15 mouse cellular contexts compared by ENCODE assay signal in genomic region chr4:10727894-10728293, GRCm38 (mm10).
DNase-seq lines count a peak whose midpoint lies in the region; ATAC-seq and TF ChIP-seq lines count a peak whose summit lies in the region.
"Had no signal": no experiment of that assay in that cellular context is flagged by ENCODE, and none has a peak within 500 bp of the region (broad histone marks: within the 10 kb centered on the region; RNA-seq: fewer than 3 reads in every experiment).

No protein-coding gene starts in this region.

- H3K4me1 ChIP-seq in forebrain, postnatal 0 days (ENCODE audit: insufficient read depth): no peaks in the 10 kb centered on the region
- H3K4me1 ChIP-seq in forebrain, embryonic 15.5 days: no peaks in the 10 kb centered on the region
- no peaks in the 10 kb centered on the region for H3K4me1 ChIP-seq in hindbrain, embryonic 16.5 days (ENCODE audit: control insufficient read depth, insufficient read depth, low read depth, low read length)
- H3K4me1 ChIP-seq in hindbrain, embryonic 13.5 days (replicated peaks): no peaks in the 10 kb centered on the region
- H3K4me1 ChIP-seq: embryonic facial prominence, embryonic 13.5 days; liver, embryonic 12.5 days; midbrain, embryonic 13.5 days had no signal

- no peaks in the 10 kb centered on the region for H3K27me3 ChIP-seq in forebrain, postnatal 0 days (ENCODE audit: insufficient read depth, low read length)
- H3K27me3 ChIP-seq in forebrain, embryonic 15.5 days: no peaks in the 10 kb centered on the region
- no peaks in the 10 kb centered on the region for H3K27me3 ChIP-seq in hindbrain, embryonic 16.5 days (replicated peaks; ENCODE audit: control insufficient read depth, insufficient read depth, low read length)
- no peaks in the 10 kb centered on the region for H3K27me3 ChIP-seq in hindbrain, embryonic 13.5 days
- H3K27me3 ChIP-seq: embryonic facial prominence, embryonic 13.5 days; liver, embryonic 12.5 days; midbrain, embryonic 13.5 days had no signal

- no peak overlapping the region for H3K27ac ChIP-seq in forebrain, postnatal 0 days (ENCODE audit: low read depth, low read length)
- H3K27ac ChIP-seq in forebrain, embryonic 15.5 days (replicated peaks): no peak overlapping the region
- no peak overlapping the region for H3K27ac ChIP-seq in hindbrain, embryonic 16.5 days (ENCODE audit: low read depth, low read length)
- no peak overlapping the region for H3K27ac ChIP-seq in hindbrain, embryonic 13.5 days
- H3K27ac ChIP-seq: embryonic facial prominence, embryonic 13.5 days; left cerebral cortex, adult 2 months; liver, embryonic 12.5 days; midbrain, embryonic 13.5 days had no signal

- H3K4me2 ChIP-seq in forebrain, postnatal 0 days (ENCODE audit: low read depth): no peak overlapping the region
- no peak overlapping the region for H3K4me2 ChIP-seq in forebrain, embryonic 15.5 days (replicated peaks)
- no peak overlapping the region for H3K4me2 ChIP-seq in hindbrain, embryonic 16.5 days (ENCODE audit: low read length)
- no peak overlapping the region for H3K4me2 ChIP-seq in hindbrain, embryonic 13.5 days
- H3K4me2 ChIP-seq: embryonic facial prominence, embryonic 13.5 days; liver, embryonic 12.5 days; midbrain, embryonic 13.5 days had no signal

- H3K9ac ChIP-seq in forebrain, postnatal 0 days: no peak overlapping the region
- no peak overlapping the region for H3K9ac ChIP-seq in forebrain, embryonic 15.5 days (replicated peaks)
- no peak overlapping the region for H3K9ac ChIP-seq in hindbrain, embryonic 16.5 days (ENCODE audit: low read depth, low read length)
- no peak overlapping the region for H3K9ac ChIP-seq in hindbrain, embryonic 13.5 days
- H3K9ac ChIP-seq: embryonic facial prominence, embryonic 13.5 days; liver, embryonic 12.5 days; midbrain, embryonic 13.5 days had no signal

- no peak for TF ChIP-seq CTCF in forebrain, postnatal 0 days (IDR thresholded peaks at IDR 0.05; ENCODE audit: low read depth)

- no peak overlapping the region for H3K4me3 ChIP-seq in forebrain, postnatal 0 days (ENCODE audit: low read depth, low read length)
- no peak overlapping the region for H3K4me3 ChIP-seq in forebrain, embryonic 15.5 days
- H3K4me3 ChIP-seq in hindbrain, embryonic 16.5 days (ENCODE audit: low read length): no peak overlapping the region
- no peak overlapping the region for H3K4me3 ChIP-seq in hindbrain, embryonic 13.5 days
- H3K4me3 ChIP-seq: embryonic facial prominence, embryonic 13.5 days; left cerebral cortex, adult 2 months; liver, embryonic 12.5 days; midbrain, embryonic 13.5 days had no signal

- no peaks in the 10 kb centered on the region for H3K36me3 ChIP-seq in forebrain, postnatal 0 days (ENCODE audit: insufficient read depth)
- no peaks in the 10 kb centered on the region for H3K36me3 ChIP-seq in forebrain, embryonic 15.5 days
- H3K36me3 ChIP-seq in hindbrain, embryonic 16.5 days (ENCODE audit: control insufficient read depth, insufficient read depth, low read length): no peaks in the 10 kb centered on the region
- no peaks in the 10 kb centered on the region for H3K36me3 ChIP-seq in hindbrain, embryonic 13.5 days
- H3K36me3 ChIP-seq: embryonic facial prominence, embryonic 13.5 days; G1E; liver, embryonic 12.5 days; midbrain, embryonic 13.5 days had no signal

- ATAC-seq in forebrain, postnatal 0 days: peak; percentile 51
- ATAC-seq in forebrain, embryonic 15.5 days (replicated peaks): no peak
- ATAC-seq in hindbrain, embryonic 16.5 days: peak; percentile 34; the same call in 1 of the 2 replicates
- ATAC-seq in hindbrain, embryonic 13.5 days (ENCODE audit: low FRiP score): no peak
- ATAC-seq: liver, embryonic 12.5 days; midbrain, embryonic 13.5 days had no signal

- DNase-seq in forebrain, postnatal 0 days: peak; percentile 10
- DNase-seq in retina, postnatal 1 day: peak; percentile 36
- no peak for DNase-seq in retina, embryonic 14.5 days (ENCODE audit: low spot score)
- DNase-seq in skeletal muscle tissue, adult 2 months (ENCODE audit: low read depth, low spot score): peak; percentile 10
- DNase-seq in urinary bladder, adult 2 months (ENCODE audit: low spot score): no peak
- DNase-seq: adrenal gland, postnatal 14 days; cerebellum, postnatal 36 days had no signal

- WGBS in forebrain, postnatal 0 days: 56% methylated on average over 3 of the region's 3 CpGs
- 66% methylated on average over 3 of the region's 3 CpGs for WGBS in forebrain, embryonic 15.5 days
- 77% methylated on average over 3 of the region's 3 CpGs for WGBS in hindbrain, embryonic 16.5 days
- WGBS in hindbrain, embryonic 13.5 days: 81% methylated on average over 3 of the region's 3 CpGs

- no peaks in the 10 kb centered on the region for H3K9me3 ChIP-seq in forebrain, postnatal 0 days (ENCODE audit: low read length)
- no peaks in the 10 kb centered on the region for H3K9me3 ChIP-seq in forebrain, embryonic 15.5 days
- H3K9me3 ChIP-seq in hindbrain, embryonic 16.5 days (ENCODE audit: control insufficient read depth, low read length): no peaks in the 10 kb centered on the region
- H3K9me3 ChIP-seq in hindbrain, embryonic 13.5 days: no peaks in the 10 kb centered on the region
- H3K9me3 ChIP-seq: embryonic facial prominence, embryonic 13.5 days; G1E; liver, embryonic 12.5 days; midbrain, embryonic 13.5 days had no signal

Comparison
In these comparisons a context has a peak if more than half of its experiments do, and no peak if none do; other contexts are left out.
1. ATAC-seq: peak in forebrain, postnatal 0 days (single experiment) and hindbrain, embryonic 16.5 days (single experiment); none in forebrain, embryonic 15.5 days (single experiment) and hindbrain, embryonic 13.5 days (single experiment).
2. DNase-seq: peak in forebrain, postnatal 0 days (single experiment), retina, postnatal 1 day (single experiment) and skeletal muscle tissue, adult 2 months (single experiment); none in retina, embryonic 14.5 days (single experiment) and urinary bladder, adult 2 months (single experiment).